Comparison of ENCODE assay signal across 12 mouse cellular contexts in genomic region chr13:53315757-53316156, GRCm38 (mm10). TPM values are rescaled to one million over a fixed set of nuclear protein-coding genes. Genes with fewer than 3 reads are reported as not detected.
DNase-seq lines count a peak whose midpoint lies in the region; ATAC-seq and TF ChIP-seq lines count a peak whose summit lies in the region.
"Not testable (repeated sequence)": the region's sequence is repeated elsewhere in the genome, so short reads cannot be mapped to it uniquely, and the experiment has no call there.
"Had no signal": no experiment of that assay in that cellular context is flagged by ENCODE, and none has a peak within 500 bp of the region (broad histone marks: within the 10 kb centered on the region; RNA-seq: fewer than 3 reads in every experiment).

No protein-coding gene starts in this region.

- H3K9me3 ChIP-seq in ES-Bruce4 (replicated peaks; ENCODE audit: control insufficient read depth, insufficient read depth, low read length, poor library complexity, severe bottlenecking); kidney, postnatal 0 days (replicated peaks; ENCODE audit: low read length); lung, postnatal 0 days (ENCODE audit: low read length): not testable (repeated sequence)

- peak; percentile 29 for DNase-seq in 416B (ENCODE audit: low read depth)
- DNase-seq in Patski (ENCODE audit: low read depth, low spot score); gastrocnemius, adult 2 months; kidney, postnatal 0 days (ENCODE audit: low spot score); lung, postnatal 0 days (ENCODE audit: low spot score): not testable (repeated sequence)
- peak; percentile 8 for DNase-seq in liver, adult 2 months (ENCODE audit: extremely low read depth, low read depth, low spot score)

- H3K79me2 ChIP-seq in liver, adult 2 months (ENCODE audit: control insufficient read depth, insufficient read depth, low read length), result not testable (repeated sequence)

- H3K4me1 ChIP-seq in ES-Bruce4 (ENCODE audit: control insufficient read depth, insufficient read depth, low read length); kidney, postnatal 0 days (replicated peaks; ENCODE audit: insufficient read depth, low read length); liver, adult 2 months (ENCODE audit: control insufficient read depth, insufficient read depth, low read length); lung, postnatal 0 days (ENCODE audit: insufficient read depth, low read depth, low read length): not testable (repeated sequence)
- peaks cover 11% of the 10 kb centered on the region; the same call in 1 of the 2 replicates for H3K4me1 ChIP-seq in small intestine, adult 2 months (ENCODE audit: control insufficient read depth, insufficient read depth, insufficient read length, low read length)

- peak; percentile 12 for TF ChIP-seq CTCF in ES-Bruce4 (IDR thresholded peaks at IDR 0.05; ENCODE audit: low read depth, low read length)
- peak; percentile 58 for TF ChIP-seq CTCF in Patski (IDR thresholded peaks at IDR 0.05)
- TF ChIP-seq CTCF in gastrocnemius, adult 2 months (IDR thresholded peaks at IDR 0.05), result peak; percentile 28; the same call in 1 of the 2 replicates
- peak; percentile 67 for TF ChIP-seq CTCF in kidney, postnatal 0 days (IDR thresholded peaks at IDR 0.05; ENCODE audit: low read depth)
- not testable (repeated sequence) for TF ChIP-seq CTCF in liver, adult 2 months (IDR thresholded peaks at IDR 0.05; ENCODE audit: low read depth, low read length)
- peak; percentile 55 for TF ChIP-seq CTCF in lung, postnatal 0 days (IDR thresholded peaks at IDR 0.05)
- peak; percentile 37; the same call in 1 of the 2 replicates for TF ChIP-seq CTCF in small intestine, adult 2 months (IDR thresholded peaks at IDR 0.05; ENCODE audit: extremely low read depth, insufficient read length, insufficient replicate concordance, low read depth, low read length)

- H3K36me3 ChIP-seq in ES-Bruce4 (ENCODE audit: control insufficient read depth, insufficient read depth, low read length, poor library complexity, severe bottlenecking); kidney, postnatal 0 days (ENCODE audit: insufficient read depth, low read length); liver, adult 2 months (ENCODE audit: control insufficient read depth, insufficient read depth, low read length); lung, postnatal 0 days (ENCODE audit: insufficient read depth, low read length); small intestine, adult 2 months (ENCODE audit: control insufficient read depth, insufficient read depth, low read length): not testable (repeated sequence)

- WGBS in kidney, postnatal 0 days, result 83% methylated on average over 4 of the region's 4 CpGs
- WGBS in liver, adult 2 months, result 77% methylated on average over 4 of the region's 4 CpGs
- 85% methylated on average over 4 of the region's 4 CpGs for WGBS in lung, postnatal 0 days
- WGBS in small intestine, adult 2 months, result 79% methylated on average over 4 of the region's 4 CpGs

- not testable (repeated sequence) for ATAC-seq in Patski; kidney, postnatal 0 days (replicated peaks; ENCODE audit: low FRiP score, low read depth); lung, postnatal 0 days

- TF ChIP-seq EP300 in ES-Bruce4 (IDR thresholded peaks at IDR 0.05; ENCODE audit: insufficient read depth, low read depth, low read length); lung, postnatal 0 days (IDR thresholded peaks at IDR 0.05): not testable (repeated sequence)

- in situ Hi-C loops in Patski (cut with MboI; ENCODE audit: low pct_unique_long_range_greater_than_20kb), result not testable (repeated sequence)

- CTCF ChIA-PET in Patski (lab: Charles Lee), result interaction anchor here (0.9 kb wide), 1 partner anchor 10 kb away, joined by 3 read pairs; no protein-coding TSS in a partner anchor

- H3K4me2 ChIP-seq in kidney, postnatal 0 days (ENCODE audit: low read length); lung, postnatal 0 days (replicated peaks; ENCODE audit: low read depth, low read length): not testable (repeated sequence)

- POLR2A ChIA-PET in Patski (lab: Charles Lee), result not testable (repeated sequence)

- H3K27ac ChIP-seq in ES-Bruce4 (ENCODE audit: insufficient read depth, low read length); gastrocnemius, adult 2 months; kidney, postnatal 0 days; liver, adult 2 months (replicated peaks; ENCODE audit: insufficient read depth, low read depth, low read length); lung, postnatal 0 days (ENCODE audit: low read length); small intestine, adult 2 months (ENCODE audit: insufficient read depth, low read depth, low read length): not testable (repeated sequence)

- not testable (repeated sequence) for TF ChIP-seq POLR2A in ES-Bruce4 (IDR thresholded peaks at IDR 0.05; ENCODE audit: insufficient read depth, low read length); liver, adult 2 months (IDR thresholded peaks at IDR 0.05; ENCODE audit: extremely low read depth, insufficient read depth, low read length); small intestine, adult 2 months (IDR thresholded peaks at IDR 0.05; ENCODE audit: low read depth, low read length)

- H3K4me3 ChIP-seq in ES-Bruce4 (ENCODE audit: low read depth, low read length); gastrocnemius, adult 2 months; kidney, postnatal 0 days (replicated peaks; ENCODE audit: low read depth, low read length); liver, adult 2 months (ENCODE audit: insufficient read depth, low read depth, low read length); lung, postnatal 0 days (ENCODE audit: low read depth, low read length); small intestine, adult 2 months (ENCODE audit: low read depth, low read length): not testable (repeated sequence)

- not testable (repeated sequence) for H3K9ac ChIP-seq in ES-Bruce4 (ENCODE audit: low read depth, poor library complexity, severe bottlenecking); kidney, postnatal 0 days (ENCODE audit: low read depth, low read length); liver, adult 2 months (ENCODE audit: low read depth, low read length); lung, postnatal 0 days (replicated peaks; ENCODE audit: low read depth)

- H3K27me3 ChIP-seq in ES-Bruce4 (ENCODE audit: control insufficient read depth, insufficient read depth, low read length, poor library complexity, severe bottlenecking); Patski; kidney, postnatal 0 days (ENCODE audit: insufficient read depth, low read length); liver, adult 2 months (ENCODE audit: control insufficient read depth, insufficient read depth, low read length); lung, postnatal 0 days (replicated peaks; ENCODE audit: insufficient read depth, low read length); small intestine, adult 2 months (ENCODE audit: control insufficient read depth, insufficient read depth, low read length): not testable (repeated sequence)

- intact Hi-C loops in gastrocnemius, adult 2 months (cut with DNase I), result not testable (repeated sequence)

RNA-seq across cellular contexts. Expression of gene Ror2, which starts 29.8 kb away (rescaled TPM):
- 23.6 and 25.0 TPM in 2 replicates for polyA plus RNA-seq in ES-Bruce4 (2011; ENCODE audit: insufficient read depth, insufficient read length, low read depth, missing spikeins)
- polyA plus RNA-seq in Patski (2021), result not detected
- under 1 TPM; 0.20 to 0.84 TPM for total RNA-seq in gastrocnemius, adult 2 months (2021)
- polyA plus RNA-seq in kidney, postnatal 0 days (2015; fragmentation: Nextera tagmentation; extraction: Ambion mirVana), result 6.3 and 7.4 TPM in 2 replicates
- total RNA-seq in liver, adult 2 months (2014; rRNA removed), result not detected in 2 replicates
- 0.06 and 0.09 TPM in 2 replicates for polyA plus RNA-seq in liver, adult 2 months (2012; rRNA removed)
- 5.3 and 5.5 TPM in 2 replicates for polyA plus RNA-seq in lung, postnatal 0 days (2015; fragmentation: Nextera tagmentation; extraction: Ambion mirVana)
- 5.9 and 6.8 TPM in 2 replicates for polyA plus RNA-seq in small intestine, adult 2 months (2012; rRNA removed)
- total RNA-seq: common myeloid progenitor, adult 5-6 weeks; MEL had no signal
- polyA plus RNA-seq: CD4-positive, CD25-positive, alpha-beta regulatory T cell, adult 4 months; erythroblast, embryonic 14.5 days had no signal
